Mouse (Mus musculus) midbrain, postnatal 0 days (tissue): ENCODE data around the gene Asgr2. TPM values are rescaled to one million over a fixed set of nuclear protein-coding genes. Genes with fewer than 3 reads are reported as not detected.
"Not testable (repeated sequence)": the region's sequence is repeated elsewhere in the genome, so short reads cannot be mapped to it uniquely, and the experiment has no call there.

Source experiments
- ATAC-seq: fragments of 200-750 bp; cut with Nextera tagmentation; 2 replicates; pipeline ENCODE4 v1.8.0; 2017; ENCODE audit warnings: moderate number of reproducible peaks, mild to moderate bottlenecking, moderate TSS enrichment, moderate library complexity; ENCODE audit not compliant: low FRiP score
- DNase-seq: peaks from one replicate; pipeline ENCODE4 v3.0.0-alpha.2; 2015; ENCODE audit warnings: low spot score
- H3K27ac ChIP-seq: fragments of 300-500 bp; sonication (generic); 2 replicates; pipeline ENCODE4 v1.5.1; 2014; ENCODE audit warnings: low read depth, mild to moderate bottlenecking, low read length, mixed read lengths
- H3K27me3 ChIP-seq: fragments of 300-500 bp; sonication (generic); 2 replicates; pipeline ENCODE4 v1.6.1; 2014; ENCODE audit warnings: low read length, control low read depth, mixed read lengths; ENCODE audit not compliant: insufficient read depth
- H3K36me3 ChIP-seq: fragments of 300-500 bp; sonication (generic); 2 replicates; pipeline ENCODE4 v1.6.1; 2014; ENCODE audit warnings: low read length, control low read depth, mixed read lengths; ENCODE audit not compliant: insufficient read depth
- H3K4me1 ChIP-seq: fragments of 300-500 bp; sonication (generic); 2 replicates; pipeline ENCODE4 v1.6.1; 2014; ENCODE audit warnings: mild to moderate bottlenecking, control low read depth, antibody characterized with exemption, low read length, mixed read lengths; ENCODE audit not compliant: insufficient read depth
- H3K4me2 ChIP-seq: fragments of 300-500 bp; sonication (generic); 2 replicates; pipeline ENCODE4 v1.6.1; 2014; ENCODE audit warnings: low read depth, mild to moderate bottlenecking, low read length, mixed read lengths; ENCODE audit not compliant: poor library complexity, severe bottlenecking
- H3K4me3 ChIP-seq: fragments of 300-500 bp; sonication (generic); 2 replicates; pipeline ENCODE4 v1.5.1; 2014; ENCODE audit warnings: low read depth, mild to moderate bottlenecking, low read length, moderate library complexity
- H3K9ac ChIP-seq: fragments of 300-500 bp; sonication (generic); replicated peaks from 2 replicates; pipeline ENCODE4 v1.6.1; 2014; ENCODE audit warnings: mild to moderate bottlenecking, low read length, moderate library complexity, mixed read lengths; ENCODE audit not compliant: poor library complexity, severe bottlenecking
- H3K9me3 ChIP-seq: fragments of 300-500 bp; sonication (generic); 2 replicates; pipeline ENCODE4 v1.6.1; 2016; ENCODE audit warnings: low read length, control low read depth
- CTCF ChIP-seq: IDR thresholded peaks from 2 replicates; pipeline ENCODE4 v1.5.1; 2016; ENCODE audit warnings: antibody characterized with exemption, mild to moderate bottlenecking
- WGBS: fragments of 180-500 bp; shearing (Covaris S2); extraction: QIAGEN DNeasy Blood & Tissue Kit; methylation state at CpG from one replicate; pipeline ENCODE4 v1.1.7; 2014; 5-methylcytosine and 5-hydroxymethylcytosine counted together
- polyA plus RNA-seq: library from polyadenylated mRNA; unstranded; fragments of >200 nt; fragmentation: Nextera tagmentation; extraction: Ambion mirVana; gene quantifications from 2 replicates; pipeline ENCODE4 v1.2.1, GENCODE M21; 2015
- total RNA-seq: library from RNA; depleted of rRNA; stranded (reverse); fragments of >200 nt; gene quantifications from 2 replicates; pipeline ENCODE4 v1.2.3, GENCODE M21; 2014; rRNA removed

Gene Asgr2
- total and polyA plus RNA-seq, 2 experiments from 2014 or later: not detected

- no peak for TF ChIP-seq CTCF
- no peaks in the 10 kb centered on the region for H3K9me3 ChIP-seq
Measured at GRCm38 (mm10) chr11:70129926-70130379, 37.5 kb downstream of the Asgr2 start, which contains the start of gene Mgl2. Mgl2 (plus strand) TSS chr11:70130329.

DNA sequence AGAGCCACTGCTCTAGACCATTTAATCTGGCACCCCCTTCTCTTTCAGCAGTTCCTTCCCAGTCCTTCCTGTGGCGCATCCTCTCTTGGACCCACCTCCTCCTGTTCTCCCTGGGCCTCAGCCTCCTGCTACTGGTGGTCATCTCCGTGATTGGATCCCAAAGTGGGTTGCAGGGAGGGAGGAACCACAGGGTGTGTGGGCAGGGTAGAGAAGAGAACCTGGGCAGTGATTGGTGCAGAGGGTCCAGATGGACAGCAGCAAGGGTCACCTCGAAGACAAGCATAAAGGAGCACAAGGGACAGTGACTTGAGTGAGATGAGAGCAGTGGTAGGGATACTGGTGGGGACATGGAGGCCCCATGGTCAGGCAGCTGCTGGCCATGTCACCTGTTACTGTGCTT, 42.6 kb downstream of the Asgr2 start:
- not testable (repeated sequence) for H3K4me1 ChIP-seq, H3K4me3 ChIP-seq, H3K9ac ChIP-seq, H3K36me3 ChIP-seq, H3K9me3 ChIP-seq, H3K27ac ChIP-seq, DNase-seq, H3K27me3 ChIP-seq, ATAC-seq, H3K4me2 ChIP-seq
- WGBS: 68% methylated on average over 3 of the region's 3 CpGs

More at GRCm38 (mm10) chr11:70129926-70130379, 37.5 kb downstream of the Asgr2 start, which contains the start of gene Mgl2:
- ATAC-seq: no peak
- no peaks in the 10 kb centered on the region for H3K4me1 ChIP-seq
- DNase-seq: no peak
- H3K27me3 ChIP-seq: no peaks in the 10 kb centered on the region
- no peak within 1 kb of the TSS for H3K27ac ChIP-seq
- 87% methylated on average over 9 of the region's 9 CpGs for WGBS
- H3K36me3 ChIP-seq: no peaks in the 10 kb centered on the region
- no peak within 1 kb of the TSS for H3K4me2 ChIP-seq
- no peak within 1 kb of the TSS for H3K9ac ChIP-seq
- no peak within 1 kb of the TSS for H3K4me3 ChIP-seq

DNA sequence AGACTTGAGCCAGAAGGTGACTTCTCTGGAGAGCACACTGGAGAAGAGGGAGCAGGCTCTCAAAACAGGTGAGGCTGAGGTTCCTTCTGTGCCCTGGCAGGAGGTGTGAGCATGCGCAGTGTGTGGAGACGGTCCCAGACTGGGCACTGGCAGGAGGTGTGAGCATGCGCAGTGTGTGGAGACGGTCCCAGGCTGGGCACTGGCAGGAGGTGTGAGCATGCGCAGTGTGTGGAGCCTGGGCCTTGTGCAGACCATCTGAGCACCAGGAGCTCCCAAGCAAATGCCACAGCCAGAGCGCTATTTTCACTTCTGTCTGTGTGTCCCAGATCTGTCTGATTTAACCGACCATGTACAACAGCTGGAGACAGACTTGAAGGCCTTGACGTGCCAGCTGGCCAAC, 43.5 kb downstream of the Asgr2 start:
- not testable (repeated sequence) for H3K4me1 ChIP-seq, H3K27me3 ChIP-seq, H3K4me3 ChIP-seq, H3K36me3 ChIP-seq, H3K9me3 ChIP-seq, H3K4me2 ChIP-seq, H3K9ac ChIP-seq, DNase-seq, H3K27ac ChIP-seq, ATAC-seq
- WGBS: 87% methylated on average over 8 of the region's 8 CpGs

- H3K4me1 ChIP-seq: no peaks in the 10 kb centered on the region
- no peaks in the 10 kb centered on the region for H3K27me3 ChIP-seq
- H3K27ac ChIP-seq: no peak overlapping the region
- H3K9ac ChIP-seq: no peak overlapping the region
- H3K9me3 ChIP-seq: no peaks in the 10 kb centered on the region
- ATAC-seq: no peak
- no peaks in the 10 kb centered on the region for H3K36me3 ChIP-seq
- no peak for DNase-seq
- no peak overlapping the region for H3K4me3 ChIP-seq
- WGBS: 83% methylated on average over 10 of the region's 10 CpGs
- TF ChIP-seq CTCF: no peak
- no peak overlapping the region for H3K4me2 ChIP-seq
Measured at GRCm38 (mm10) chr11:70139171-70139570, 46.7 kb downstream of the Asgr2 start.

DNA sequence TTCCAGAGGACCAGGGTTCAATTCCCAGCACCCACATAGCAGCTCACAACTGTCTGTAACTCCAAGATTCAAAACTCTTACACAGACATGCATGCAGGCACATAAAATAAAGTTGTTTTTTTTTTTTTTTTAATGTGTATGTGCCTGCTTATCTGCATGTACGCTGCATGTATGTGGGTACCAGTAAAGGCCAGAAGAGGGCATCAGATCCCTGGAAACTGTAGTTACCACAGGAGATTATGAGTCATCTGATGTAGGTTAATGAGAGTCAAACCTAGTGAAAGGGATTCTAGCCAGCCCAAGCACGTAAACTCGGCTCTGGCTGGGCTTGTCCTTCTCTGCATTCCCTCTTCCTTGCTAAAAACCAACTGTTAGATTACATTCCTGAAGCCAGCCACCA, 58.6 kb downstream of the Asgr2 start:
- ATAC-seq (no peak), DNase-seq (no peak)
- no peak overlapping the region for H3K4me3 ChIP-seq
- H3K9ac ChIP-seq: no peak overlapping the region
- no peak; the same call in 1 of the 2 replicates for TF ChIP-seq CTCF
- H3K4me2 ChIP-seq: no peak overlapping the region
- no peak overlapping the region for H3K27ac ChIP-seq
- no peaks in the 10 kb centered on the region for H3K9me3 ChIP-seq
- no peaks in the 10 kb centered on the region for H3K4me1 ChIP-seq
- H3K27me3 ChIP-seq: no peaks in the 10 kb centered on the region
- 71% methylated on average over 3 of the region's 3 CpGs for WGBS
- H3K36me3 ChIP-seq: no peaks in the 10 kb centered on the region

Other genes starting within 250 kb of the Asgr2 start
- 24.1 and 26.6 TPM in 2 replicates for gene Plscr3, start 246.3 kb upstream of the Asgr2 start, total RNA-seq
- gene Plscr3, start 246.3 kb upstream of the Asgr2 start, polyA plus RNA-seq: 33.5 and 35.0 TPM in 2 replicates
- gene Tnk1, start 233.9 kb upstream of the Asgr2 start, total RNA-seq: not detected in 2 replicates
- 0.16 TPM in 2 replicates for gene Tnk1, start 233.9 kb upstream of the Asgr2 start, polyA plus RNA-seq
- not detected in 2 replicates for gene Tmem95, start 214.6 kb upstream of the Asgr2 start, total RNA-seq
- not detected in 2 replicates for gene Tmem95, start 214.6 kb upstream of the Asgr2 start, polyA plus RNA-seq
- gene Kctd11, start 211.2 kb upstream of the Asgr2 start, total RNA-seq: 0.93 and 1.6 TPM in 2 replicates
- gene Kctd11, start 211.2 kb upstream of the Asgr2 start, polyA plus RNA-seq: 0.57 and 0.92 TPM in 2 replicates
- gene Acap1, start 197.1 kb upstream of the Asgr2 start, total RNA-seq: 0.66 TPM in 1 of 2 replicates, not detected in the other
- 0.14 TPM in 1 of 2 replicates, not detected in the other for gene Acap1, start 197.1 kb upstream of the Asgr2 start, polyA plus RNA-seq
- gene 2810408A11Rik, start 191.7 kb upstream of the Asgr2 start, total RNA-seq: 3.3 and 8.7 TPM in 2 replicates
- gene 2810408A11Rik, start 191.7 kb upstream of the Asgr2 start, polyA plus RNA-seq: 4.8 and 6.2 TPM in 2 replicates
- gene Neurl4, start 191.6 kb upstream of the Asgr2 start, total RNA-seq: 112 and 118 TPM in 2 replicates
- gene Neurl4, start 191.6 kb upstream of the Asgr2 start, polyA plus RNA-seq: 15.2 and 16.7 TPM in 2 replicates
- gene Gps2, start 178.8 kb upstream of the Asgr2 start, total RNA-seq: 45.8 and 47.6 TPM in 2 replicates
- 60.3 and 64.3 TPM in 2 replicates for gene Gps2, start 178.8 kb upstream of the Asgr2 start, polyA plus RNA-seq
- gene Eif5a, start 170.7 kb upstream of the Asgr2 start, total RNA-seq: 452 and 486 TPM in 2 replicates
- gene Eif5a, start 170.7 kb upstream of the Asgr2 start, polyA plus RNA-seq: 1,054 and 1,096 TPM in 2 replicates
- gene Ybx2, start 156.8 kb upstream of the Asgr2 start, total RNA-seq: 5.0 and 8.4 TPM in 2 replicates
- gene Ybx2, start 156.8 kb upstream of the Asgr2 start, polyA plus RNA-seq: 3.4 and 4.2 TPM in 2 replicates
- 8.8 and 9.0 TPM in 2 replicates for gene Slc2a4, start 144.5 kb upstream of the Asgr2 start, total RNA-seq
- gene Slc2a4, start 144.5 kb upstream of the Asgr2 start, polyA plus RNA-seq: 3.4 and 4.0 TPM in 2 replicates
- gene Cldn7, start 127.9 kb upstream of the Asgr2 start, total RNA-seq: not detected in 2 replicates
- gene Cldn7, start 127.9 kb upstream of the Asgr2 start, polyA plus RNA-seq: 0.57 TPM in 1 of 2 replicates, not detected in the other
- gene Ctdnep1, start 111.5 kb upstream of the Asgr2 start, total RNA-seq: 39.6 and 42.9 TPM in 2 replicates
- 22.3 and 24.1 TPM in 2 replicates for gene Ctdnep1, start 111.5 kb upstream of the Asgr2 start, polyA plus RNA-seq
- 109 and 157 TPM in 2 replicates for gene Elp5, start 110.1 kb upstream of the Asgr2 start, total RNA-seq
- 171 and 182 TPM in 2 replicates for gene Elp5, start 110.1 kb upstream of the Asgr2 start, polyA plus RNA-seq
- 197 and 226 TPM in 2 replicates for gene Gabarap, start 101.5 kb upstream of the Asgr2 start, total RNA-seq
- gene Gabarap, start 101.5 kb upstream of the Asgr2 start, polyA plus RNA-seq: 501 and 511 TPM in 2 replicates
- gene Phf23, start 96.9 kb upstream of the Asgr2 start, total RNA-seq: 42.4 and 45.2 TPM in 2 replicates
- 37.6 and 40.0 TPM in 2 replicates for gene Phf23, start 96.9 kb upstream of the Asgr2 start, polyA plus RNA-seq
- gene Dvl2, start 92.0 kb upstream of the Asgr2 start, total RNA-seq: 31.5 and 33.3 TPM in 2 replicates
- 19.0 and 20.0 TPM in 2 replicates for gene Dvl2, start 92.0 kb upstream of the Asgr2 start, polyA plus RNA-seq
- 35.9 and 42.7 TPM in 2 replicates for gene Acadvl, start 77.2 kb upstream of the Asgr2 start, total RNA-seq
- gene Acadvl, start 77.2 kb upstream of the Asgr2 start, polyA plus RNA-seq: 62.1 and 64.2 TPM in 2 replicates
- 256 and 269 TPM in 2 replicates for gene Dlg4, start 75.7 kb upstream of the Asgr2 start, total RNA-seq
- 16.1 and 18.1 TPM in 2 replicates for gene Dlg4, start 75.7 kb upstream of the Asgr2 start, polyA plus RNA-seq
- 1.2 and 7.2 TPM in 2 replicates for gene Asgr1, start 38.6 kb upstream of the Asgr2 start, total RNA-seq
- 4.1 and 4.5 TPM in 2 replicates for gene Asgr1, start 38.6 kb upstream of the Asgr2 start, polyA plus RNA-seq
- gene Mgl2, start 37.7 kb downstream of the Asgr2 start, total RNA-seq: 0.11 and 0.85 TPM in 2 replicates
- 0.26 and 0.60 TPM in 2 replicates for gene Mgl2, start 37.7 kb downstream of the Asgr2 start, polyA plus RNA-seq
- gene Clec10a, start 63.6 kb downstream of the Asgr2 start, total RNA-seq: 0.42 and 0.44 TPM in 2 replicates
- 0.57 and 1.3 TPM in 2 replicates for gene Clec10a, start 63.6 kb downstream of the Asgr2 start, polyA plus RNA-seq
- gene Slc16a11, start 120.1 kb downstream of the Asgr2 start, total RNA-seq: 22.2 and 28.2 TPM in 2 replicates
- gene Slc16a11, start 120.1 kb downstream of the Asgr2 start, polyA plus RNA-seq: 15.2 and 18.0 TPM in 2 replicates
- 9.9 and 26.1 TPM in 2 replicates for gene Slc16a13, start 128.4 kb downstream of the Asgr2 start, total RNA-seq
- gene Slc16a13, start 128.4 kb downstream of the Asgr2 start, polyA plus RNA-seq: 9.9 and 10.1 TPM in 2 replicates
- 3.8 and 6.8 TPM in 2 replicates for gene Bcl6b, start 137.2 kb downstream of the Asgr2 start, total RNA-seq
- gene Bcl6b, start 137.2 kb downstream of the Asgr2 start, polyA plus RNA-seq: 2.4 and 2.7 TPM in 2 replicates
- 43.0 and 76.9 TPM in 2 replicates for gene 0610010K14Rik, start 145.3 kb downstream of the Asgr2 start, total RNA-seq
- 138 and 154 TPM in 2 replicates for gene 0610010K14Rik, start 145.3 kb downstream of the Asgr2 start, polyA plus RNA-seq
- 3.4 and 5.5 TPM in 2 replicates for gene Gm21988, start 147.2 kb downstream of the Asgr2 start, total RNA-seq
- 18.6 and 20.1 TPM in 2 replicates for gene Gm21988, start 147.2 kb downstream of the Asgr2 start, polyA plus RNA-seq
- gene Rnasek, start 147.2 kb downstream of the Asgr2 start, total RNA-seq: 66.1 and 81.2 TPM in 2 replicates
- 588 and 612 TPM in 2 replicates for gene Rnasek, start 147.2 kb downstream of the Asgr2 start, polyA plus RNA-seq
- gene Alox12, start 162.7 kb downstream of the Asgr2 start, total RNA-seq: 0.16 and 0.57 TPM in 2 replicates
- gene Alox12, start 162.7 kb downstream of the Asgr2 start, polyA plus RNA-seq: 0.29 and 0.35 TPM in 2 replicates
- 0.05 TPM in 1 of 2 replicates, not detected in the other for gene Alox12e, start 230.0 kb downstream of the Asgr2 start, total RNA-seq
- 0.16 and 0.31 TPM in 2 replicates for gene Alox12e, start 230.0 kb downstream of the Asgr2 start, polyA plus RNA-seq